Mouse (Mus musculus) adrenal gland, adult 18-20 months (tissue): ENCODE measurements around the gene Fam81a. TPM values are rescaled to one million over a fixed set of nuclear protein-coding genes. Genes with fewer than 3 reads are reported as not detected.

Experiments used
- DNase-seq, 2 experiments: peaks; one replicate each; pipeline ENCODE4 v3.0.0; 2021 to 2022; ENCODE audit warnings: low spot score in 2 of 2
- total RNA-seq, 2 experiments: library from RNA; stranded (reverse); gene quantifications; 1 replicate in 1 of 2; 2 replicates in 1 of 2; pipeline ENCODE4 v1.2.3; 2021

The Fam81a gene
- total RNA-seq, 2 experiments from 2014 or later: 1.7 to 1.9 TPM

DNA sequence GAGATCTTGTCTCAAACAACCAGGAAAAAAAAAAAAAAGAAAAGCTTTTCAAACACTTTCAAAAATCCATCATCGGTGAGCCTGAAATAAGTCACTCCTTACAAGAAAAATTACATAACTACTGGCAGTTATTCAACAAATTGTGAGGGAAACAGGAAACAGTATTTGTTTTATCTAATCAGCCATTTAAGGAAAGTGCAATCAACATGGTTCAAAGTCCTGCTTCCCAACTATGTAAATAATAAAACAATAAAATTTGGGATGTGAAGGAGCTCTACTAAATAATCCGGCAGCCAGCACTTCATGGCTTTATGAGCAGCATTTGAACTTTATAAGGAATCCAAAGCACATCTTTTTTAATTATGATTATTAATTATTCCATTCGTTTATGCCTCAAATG is 80.3 kb downstream of the Fam81a start:
- DNase-seq: no peak

DNA sequence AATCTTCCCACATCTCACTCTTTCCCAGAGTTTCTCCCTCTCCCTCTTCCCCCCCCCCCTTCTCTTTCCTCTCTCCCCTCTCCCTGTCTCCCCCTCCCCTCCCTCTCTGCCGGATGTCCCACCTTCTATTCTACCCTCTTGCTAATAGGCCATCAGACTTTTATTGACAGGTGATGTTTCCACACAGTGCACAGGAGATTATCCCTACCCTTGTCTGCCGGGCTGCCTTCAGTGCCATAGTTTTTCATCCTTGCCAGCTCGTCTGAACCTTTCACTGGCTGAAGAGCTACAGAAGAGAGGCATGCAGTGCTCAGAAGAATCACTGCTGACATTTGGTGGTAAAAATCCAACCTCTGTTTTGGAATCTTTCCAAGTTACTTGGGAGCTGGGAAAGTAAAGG is 88.9 kb downstream of the Fam81a start:
- DNase-seq: no peak

DNA sequence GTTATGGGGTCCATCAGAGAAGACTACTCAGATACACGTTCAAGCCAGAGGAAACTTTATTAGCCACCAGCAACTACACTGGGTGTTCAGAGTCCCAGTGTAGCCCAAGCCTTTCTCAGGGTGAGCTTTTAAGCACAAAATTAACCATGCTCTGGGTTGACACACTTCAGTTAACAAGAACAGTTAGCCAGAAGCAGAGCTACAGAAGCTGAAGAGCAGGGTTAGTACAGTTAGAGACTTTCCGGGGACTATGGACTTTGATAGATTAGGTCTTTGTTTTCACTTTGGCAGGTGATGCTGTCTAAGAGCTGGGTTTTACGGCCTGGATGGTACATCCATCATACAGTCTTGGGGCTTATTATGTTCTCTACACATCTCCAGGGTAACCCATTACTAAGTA is 89.6 kb downstream of the Fam81a start:
- DNase-seq: no peak

DNA sequence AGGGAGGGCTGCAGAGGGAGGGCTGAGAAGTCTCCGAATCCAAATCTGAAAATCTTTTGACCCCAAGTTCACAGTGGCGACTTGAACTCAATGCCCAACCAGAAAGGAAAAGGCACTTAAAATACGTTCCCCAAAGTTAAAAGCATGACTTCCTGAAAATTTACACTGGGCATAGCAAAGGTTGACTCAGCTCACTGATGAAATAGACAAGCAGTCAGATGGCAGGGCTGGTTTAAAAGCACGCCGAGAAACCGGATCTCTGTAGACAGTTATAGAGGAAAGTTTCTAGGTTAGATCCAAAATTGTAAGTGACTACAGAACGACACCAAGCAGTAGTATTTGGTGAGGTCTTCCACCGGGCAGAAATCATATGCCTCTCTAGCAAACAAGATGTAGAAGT is 92.5 kb downstream of the Fam81a start:
- no peak for DNase-seq

DNA sequence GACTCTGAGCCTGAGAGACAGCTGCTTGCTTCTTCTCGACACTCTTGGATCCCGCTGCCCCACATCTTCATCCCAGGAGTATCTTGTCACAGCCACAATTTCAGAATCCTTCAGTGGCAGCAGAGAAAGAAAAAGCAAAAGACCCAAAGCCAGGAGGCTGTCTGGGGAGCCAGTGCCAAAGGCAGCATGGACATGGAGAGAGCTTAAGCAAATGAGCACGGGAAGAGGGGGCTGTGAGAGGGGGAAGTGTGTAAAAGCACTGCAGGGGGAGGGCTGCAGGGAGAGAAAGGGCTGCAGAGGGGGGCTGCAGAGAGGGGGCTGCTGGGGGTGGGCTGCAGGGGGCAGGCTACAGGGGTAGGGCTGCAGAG is 93.0 kb downstream of the Fam81a start:
- no peak for DNase-seq

DNA sequence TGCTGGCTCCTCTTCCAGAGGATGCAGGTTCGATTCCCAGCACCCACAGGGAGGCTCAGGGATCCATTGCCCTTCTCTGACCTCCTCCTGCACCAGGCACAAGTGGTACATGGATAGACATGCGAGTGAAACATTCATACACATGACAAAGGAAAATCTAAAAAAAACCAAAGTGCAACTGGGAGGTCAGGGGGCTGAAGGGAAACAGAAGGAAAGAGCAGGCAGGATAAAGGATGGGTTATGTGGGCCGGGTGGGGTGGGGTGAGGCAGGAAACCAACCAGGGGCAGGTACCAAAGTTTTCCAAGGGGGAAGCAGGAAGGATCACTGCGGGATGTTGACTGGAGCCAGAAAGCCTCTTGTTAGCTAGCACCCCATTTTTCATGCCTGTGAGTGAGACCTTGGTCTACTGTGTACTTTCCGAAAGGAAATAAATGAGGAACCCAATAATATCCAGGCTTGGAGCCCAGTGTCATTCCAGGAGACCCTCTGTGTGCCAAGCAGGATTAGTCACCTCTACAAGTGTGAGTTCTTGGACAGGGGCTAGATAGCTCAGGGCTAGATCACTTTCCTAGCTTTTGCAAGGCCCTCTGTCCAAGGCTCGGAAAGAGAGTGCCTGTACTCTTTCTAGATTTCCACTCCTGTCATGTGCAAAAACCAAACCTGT is 93.5 kb downstream of the Fam81a start:
- DNase-seq: no peak

DNA sequence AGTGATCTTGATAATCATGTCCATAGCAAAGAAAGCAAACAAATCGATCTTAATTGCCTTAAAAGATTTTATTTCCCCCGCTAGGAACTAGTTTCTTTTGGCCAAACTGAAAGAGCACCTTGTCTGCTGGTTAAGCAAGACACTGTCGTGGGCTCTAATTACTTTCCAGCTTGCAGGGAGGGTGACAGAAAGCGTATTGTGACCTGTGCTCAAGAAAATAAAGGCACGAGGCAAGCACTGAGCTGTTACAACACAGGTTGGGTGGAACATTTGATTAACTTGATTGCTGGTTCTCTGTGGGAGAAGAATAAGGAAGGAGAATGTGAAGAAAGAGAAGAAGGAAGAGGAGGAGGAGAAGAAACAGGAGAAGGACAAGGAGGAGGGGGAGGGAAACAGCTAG is 94.1 kb downstream of the Fam81a start:
- DNase-seq: no peak

DNA sequence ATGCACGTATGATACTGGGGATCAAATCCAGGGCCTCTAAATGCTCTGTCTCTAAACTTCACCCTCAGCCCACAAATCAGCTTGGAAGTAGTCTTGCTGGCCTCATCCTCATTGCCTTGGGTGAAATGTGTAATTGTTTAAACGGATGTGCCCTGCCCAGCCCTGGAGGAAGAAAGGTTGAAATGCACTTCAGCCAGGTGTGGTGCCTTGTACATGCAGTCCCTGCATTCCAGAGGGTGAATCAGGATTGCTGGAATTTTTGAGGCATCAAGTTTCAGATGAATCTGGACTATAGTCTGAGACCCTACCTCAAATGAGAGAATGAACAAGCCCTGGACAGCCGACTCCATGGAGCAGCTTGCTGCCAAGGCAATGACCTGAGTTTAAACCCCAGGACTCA is 94.5 kb downstream of the Fam81a start:
- no peak for DNase-seq

DNA sequence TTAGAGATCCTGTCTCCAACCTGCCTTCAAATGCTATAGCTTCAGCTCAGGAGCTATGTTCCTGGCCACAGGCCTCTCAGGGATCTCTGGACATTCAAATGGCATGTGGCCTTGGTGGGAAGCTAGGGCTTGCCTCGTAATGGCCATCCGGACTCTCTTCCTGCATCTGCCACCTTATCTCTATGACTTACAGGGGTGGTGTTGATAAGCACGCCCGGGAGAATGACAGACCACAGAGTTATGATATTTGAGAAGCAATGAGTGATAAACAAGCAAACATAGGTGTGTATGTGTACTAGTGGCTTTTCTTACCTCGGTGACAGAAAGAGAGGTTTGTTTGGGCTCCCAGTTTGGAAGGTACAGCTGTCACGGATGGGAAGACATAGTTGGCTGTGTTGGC is 96.1 kb downstream of the Fam81a start:
- no peak for DNase-seq

DNA sequence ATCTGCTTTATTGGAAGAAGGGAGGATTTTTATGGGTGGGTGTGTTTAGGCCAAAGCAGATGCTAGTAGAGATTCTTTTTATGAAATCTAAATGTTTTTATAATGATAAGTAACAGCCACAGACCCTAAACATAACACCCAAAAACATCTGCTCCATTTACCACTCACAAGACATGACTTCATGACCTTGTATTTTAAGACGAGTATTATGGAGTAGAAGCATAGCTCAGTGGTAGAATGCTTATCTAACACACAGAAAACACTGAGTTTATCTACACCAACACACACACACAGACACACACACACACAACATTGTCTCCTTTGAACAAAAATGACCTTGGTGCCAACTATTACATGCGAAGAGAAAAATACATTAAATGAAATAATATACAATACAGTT is 97.5 kb downstream of the Fam81a start:
- DNase-seq: no peak

DNA sequence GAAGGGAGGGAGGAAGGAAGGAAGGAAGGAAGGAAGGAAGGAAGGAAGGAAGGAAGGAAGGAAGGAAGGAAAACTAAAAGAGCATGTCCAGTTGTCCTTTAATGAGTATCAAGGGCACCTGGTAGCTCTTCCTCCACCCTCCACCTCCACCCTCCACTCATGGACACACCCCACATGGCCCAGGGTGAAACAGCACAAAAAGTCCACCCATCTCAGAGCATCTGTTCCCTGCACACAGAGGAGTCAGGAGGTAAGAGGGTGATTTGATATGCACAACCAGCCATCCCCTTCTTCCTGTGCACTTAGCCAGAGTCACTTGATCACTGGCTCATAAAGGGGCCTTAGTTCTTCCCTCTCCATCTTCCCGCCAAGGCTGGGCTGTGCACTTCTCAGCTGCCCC is 99.4 kb downstream of the Fam81a start:
- no peak for DNase-seq

DNA sequence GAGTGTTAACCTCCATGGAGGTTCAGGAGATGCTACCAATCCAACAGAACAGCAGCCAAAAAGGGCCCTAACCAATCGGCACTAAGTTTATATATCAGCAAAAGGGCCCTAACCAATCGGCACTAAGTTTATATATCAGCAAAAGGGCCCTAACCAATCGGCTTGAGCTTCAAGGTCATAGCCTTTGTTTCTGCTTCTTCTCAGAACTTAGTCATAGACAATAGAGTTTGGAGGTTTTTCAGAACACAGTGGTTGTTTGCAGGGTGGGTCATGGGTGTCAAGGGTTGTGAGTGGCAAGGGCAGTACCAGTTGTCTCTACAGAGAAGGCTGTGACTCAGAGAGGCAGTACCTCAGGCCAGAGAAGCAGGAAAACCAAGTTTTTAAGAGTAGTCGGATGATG is 100.2 kb downstream of the Fam81a start:
- no peak for DNase-seq

DNA sequence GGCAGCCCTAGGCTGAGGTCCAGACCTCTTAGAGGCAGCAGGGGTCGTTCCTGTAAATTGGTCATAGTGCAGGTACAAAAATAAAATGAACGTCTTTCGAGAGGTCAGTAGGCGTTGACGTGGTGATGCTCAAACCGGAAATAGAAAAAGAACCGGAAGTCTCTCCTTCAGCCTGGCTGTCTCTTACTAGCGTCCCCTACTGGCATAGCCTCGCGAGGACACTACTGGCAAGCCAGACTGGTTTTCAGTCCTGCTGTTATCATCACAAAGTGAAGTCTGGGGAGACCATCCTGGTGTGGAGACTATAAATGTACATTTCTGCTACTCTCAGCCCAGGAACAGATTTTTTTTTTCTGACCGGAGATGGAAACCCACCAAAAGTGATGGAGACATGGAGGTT is 101.8 kb downstream of the Fam81a start:
- no peak for DNase-seq

DNA sequence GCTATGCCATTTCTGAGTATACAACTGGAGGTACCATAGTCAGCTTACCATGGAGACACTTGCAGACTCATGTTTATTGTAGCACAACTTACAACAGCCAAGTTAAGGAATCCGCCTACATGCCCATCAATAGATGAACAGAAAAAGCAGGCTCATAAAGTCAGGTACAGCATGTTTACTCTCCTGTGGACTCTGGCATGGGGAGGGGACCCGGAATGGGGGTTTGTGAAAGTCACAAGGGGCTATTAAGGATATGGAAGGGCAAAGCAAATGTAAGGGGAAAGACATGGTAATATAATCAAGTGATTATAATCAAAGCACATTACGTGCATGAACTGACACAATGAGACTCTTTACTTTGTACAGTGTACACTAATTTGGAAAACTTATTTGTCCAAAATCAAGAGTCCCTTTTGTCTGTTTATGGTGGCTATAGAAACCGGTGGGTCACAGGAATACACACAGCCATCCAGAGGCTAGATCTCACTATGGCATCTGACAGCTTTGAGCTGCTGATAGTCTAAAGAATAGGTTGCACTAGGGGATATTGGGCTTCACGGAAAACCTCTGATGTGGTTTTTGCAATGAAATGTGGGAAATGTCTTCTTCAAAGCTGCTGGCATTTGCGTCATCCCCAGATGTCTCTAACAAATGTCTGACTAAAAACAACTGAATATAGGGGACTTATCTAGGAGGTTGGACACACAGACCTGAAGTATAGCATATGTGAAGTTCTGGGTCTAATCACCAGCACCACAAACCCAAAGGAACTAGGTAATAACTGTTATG is 102.6 kb downstream of the Fam81a start:
- DNase-seq: no peak

Other genes starting within 250 kb of the Fam81a start
- gene Bnip2, start 153.1 kb downstream of the Fam81a start, total RNA-seq: 100 to 1,000 TPM; 103 to 105 TPM
- gene Gtf2a2, start 130.0 kb downstream of the Fam81a start, total RNA-seq: 10 to 100 TPM; 66.2 to 72.3 TPM
- gene Gcnt3, start 104.5 kb downstream of the Fam81a start, total RNA-seq: not detected
- 10 to 100 TPM; 23.3 to 27.6 TPM for gene Myo1e, start 64.8 kb upstream of the Fam81a start, total RNA-seq